Mouse (Mus musculus): ENCODE measurements around the gene Polg.
A peak's percentile ranks its signal among the peaks of the same experiment; 100 is the strongest.

The Polg gene

GRCm38 (mm10) chr7:79466053-79466901 is at the start of gene Polg:
TSS of gene Polg (minus strand) at chr7:79466362.
- DNase-seq: peak; percentile 99 to 100

GRCm38 (mm10) chr7:79515861-79516260 is 49.7 kb upstream of the Polg start:
- DNase-seq: no peak

GRCm38 (mm10) chr7:79515221-79515743 is 49.1 kb upstream of the Polg start:
- peak; percentile 67 to 72 for DNase-seq

- no peak for DNase-seq
Observed at GRCm38 (mm10) chr7:79514361-79514881, 48.3 kb upstream of the Polg start.

- no peak for DNase-seq
Observed at GRCm38 (mm10) chr7:79513466-79513865, 47.3 kb upstream of the Polg start.

- no peak for DNase-seq
Observed at GRCm38 (mm10) chr7:79512496-79512895, 46.3 kb upstream of the Polg start.

- no peak for DNase-seq
Observed at GRCm38 (mm10) chr7:79511656-79512055, 45.5 kb upstream of the Polg start.

- no peak for DNase-seq
Observed at GRCm38 (mm10) chr7:79511181-79511580, 45.0 kb upstream of the Polg start.

- DNase-seq: no peak
Observed at GRCm38 (mm10) chr7:79510686-79511085, 44.5 kb upstream of the Polg start.

GRCm38 (mm10) chr7:79509710-79510109 is 43.5 kb upstream of the Polg start:
- DNase-seq: peak in 1 of 2 experiments; percentile 10

- no peak for DNase-seq
Observed at GRCm38 (mm10) chr7:79509235-79509607, 43.1 kb upstream of the Polg start.

- DNase-seq: peak in 1 of 2 experiments; percentile 37
Observed at GRCm38 (mm10) chr7:79508280-79509234, 42.4 kb upstream of the Polg start.

GRCm38 (mm10) chr7:79507756-79508155 is 41.6 kb upstream of the Polg start:
- no peak for DNase-seq

GRCm38 (mm10) chr7:79507101-79507705 is 41.0 kb upstream of the Polg start:
- peak; percentile 58 to 64 for DNase-seq

GRCm38 (mm10) chr7:79506531-79507090 is 40.4 kb upstream of the Polg start:
- DNase-seq: peak in 1 of 2 experiments; percentile 9

- DNase-seq: peak in 1 of 2 experiments; percentile 30
Observed at GRCm38 (mm10) chr7:79505876-79506530, 39.8 kb upstream of the Polg start.

GRCm38 (mm10) chr7:79505376-79505775 is 39.2 kb upstream of the Polg start:
- DNase-seq: no peak

GRCm38 (mm10) chr7:79504723-79505122 is 38.6 kb upstream of the Polg start:
- DNase-seq: peak; percentile 93 to 96

GRCm38 (mm10) chr7:79503656-79504250 is 37.6 kb upstream of the Polg start:
- no peak for DNase-seq

- DNase-seq: peak in 1 of 2 experiments; percentile 13
Observed at GRCm38 (mm10) chr7:79503103-79503455, 36.9 kb upstream of the Polg start.
